Mouse (Mus musculus) forebrain, embryonic 10.5 days (tissue): Measurements from ENCODE around the gene Spryd4. TPM values are rescaled to one million over a fixed set of nuclear protein-coding genes. Genes with fewer than 3 reads are reported as not detected.
"Not testable (repeated sequence)": the region's sequence is repeated elsewhere in the genome, so short reads cannot be mapped to it uniquely, and the experiment has no call there.

Experiments used
- DNase-seq: peaks from one replicate; pipeline ENCODE4 v3.0.0-alpha.2; 2017; ENCODE audit warnings: low spot score; ENCODE audit errors: extremely low spot score
- H3K27ac ChIP-seq: fragments of 300-500 bp; sonication (generic); 2 replicates; pipeline ENCODE4 v1.5.1; 2016; ENCODE audit warnings: mild to moderate bottlenecking
- H3K27me3 ChIP-seq: fragments of 300-500 bp; sonication (generic); 2 replicates; pipeline ENCODE4 v1.6.1; 2016; ENCODE audit warnings: mild to moderate bottlenecking; ENCODE audit not compliant: poor library complexity, severe bottlenecking
- H3K36me3 ChIP-seq: fragments of 300-500 bp; sonication (generic); replicated peaks from 2 replicates; pipeline ENCODE4 v1.6.1; 2016; ENCODE audit warnings: mild to moderate bottlenecking, moderate library complexity
- H3K4me1 ChIP-seq: fragments of 300-500 bp; sonication (generic); 2 replicates; pipeline ENCODE4 v1.6.1; 2016
- H3K4me3 ChIP-seq: fragments of 300-500 bp; sonication (generic); 2 replicates; pipeline ENCODE4 v1.5.1; 2016; ENCODE audit warnings: mild to moderate bottlenecking, moderate library complexity
- H3K9me3 ChIP-seq: fragments of 300-500 bp; sonication (generic); 2 replicates; pipeline ENCODE4 v1.6.1; 2016; ENCODE audit warnings: mild to moderate bottlenecking, moderate library complexity
- WGBS: fragments of 180-500 bp; shearing (Covaris S2); methylation state at CpG from one replicate; pipeline ENCODE4 v1.1.7; 2016; 5-methylcytosine and 5-hydroxymethylcytosine counted together
- polyA plus RNA-seq: library from polyadenylated mRNA; unstranded; fragments of >200 nt; fragmentation: Nextera tagmentation; extraction: Ambion mirVana; gene quantifications from 2 replicates; pipeline ENCODE4 v1.2.1, GENCODE M21; 2016

The Spryd4 gene
- polyA plus RNA-seq = 29.9 and 32.3 TPM in 2 replicates

DNA sequence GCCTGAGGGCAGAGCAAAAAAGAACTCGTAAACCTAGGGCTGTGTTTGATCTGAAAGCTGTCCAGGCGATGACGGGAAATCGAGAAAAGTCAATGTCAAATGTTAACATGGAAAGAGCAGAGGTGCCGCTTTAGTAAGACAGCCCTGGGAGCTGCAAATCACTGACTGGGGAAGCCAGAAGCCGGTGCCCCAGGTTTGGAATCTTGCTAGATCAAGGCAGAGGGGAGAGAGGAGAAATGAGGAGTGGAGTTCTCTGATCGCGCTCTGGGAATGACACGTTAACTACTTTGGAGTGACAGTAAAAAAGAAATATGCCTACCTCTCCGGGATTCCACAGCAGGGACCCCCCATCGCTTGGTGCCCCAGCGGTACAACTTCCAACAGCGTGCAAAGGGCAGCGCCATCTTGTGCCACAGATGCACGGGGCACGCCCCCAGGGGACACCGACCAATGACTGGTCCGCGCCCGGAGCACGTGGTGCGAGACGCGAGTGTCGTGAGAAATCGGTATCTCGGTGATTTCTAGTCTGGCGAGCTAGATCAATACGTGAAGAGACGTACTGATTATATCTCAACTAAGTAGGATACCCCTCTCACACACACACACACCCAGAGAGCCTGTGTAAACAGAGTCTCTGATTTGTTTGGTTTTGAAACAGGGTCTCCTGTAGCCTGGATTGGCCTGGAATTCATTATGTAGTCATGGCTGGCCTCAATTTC lies at the start of gene Spryd4:
Spryd4 (minus strand) TSS at position 418 of the 719 bp plus-strand sequence.
- peaks cover 19% of the 10 kb centered on the region for H3K27me3 ChIP-seq
- peaks cover 24% of the 10 kb centered on the region for H3K4me1 ChIP-seq
- peak within 1 kb of the TSS; percentile 62 for H3K4me3 ChIP-seq
- no peaks in the 10 kb centered on the region for H3K9me3 ChIP-seq
- H3K27ac ChIP-seq = peak within 1 kb of the TSS; percentile 84
- DNase-seq = peak; percentile 92
- under 1% methylated on average over 30 of the region's 30 CpGs for WGBS
- H3K36me3 ChIP-seq = peaks cover 27% of the 10 kb centered on the region

DNA sequence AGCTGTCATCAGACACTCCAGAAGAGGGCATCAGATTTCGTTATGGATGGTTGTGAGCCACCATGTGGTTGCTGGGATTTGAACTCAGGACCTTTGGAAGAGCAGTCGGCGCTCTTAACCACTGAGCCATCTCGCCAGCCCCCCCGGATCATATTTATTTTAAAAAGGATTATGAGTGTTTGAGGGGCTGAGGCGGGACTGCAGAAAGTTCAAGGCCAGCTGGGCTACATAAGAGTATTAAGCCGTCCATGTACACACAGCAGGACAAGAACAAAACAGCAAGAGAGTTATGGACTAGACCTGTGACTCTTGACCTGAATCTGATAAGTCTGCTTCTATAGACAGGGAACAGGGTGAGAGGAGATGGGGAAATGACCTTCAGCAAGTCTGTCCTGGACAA lies 48.8 kb upstream of the Spryd4 start:
- not testable (repeated sequence) for DNase-seq
- WGBS = 89% methylated on average over 7 of the region's 7 CpGs

GRCm38 (mm10) chr10:128259946-128260345 lies 48.3 kb upstream of the Spryd4 start:
- Histone ChIP-seq H3K4me3 (no peak overlapping the region), H3K27me3 (no peaks in the 10 kb centered on the region), H3K27ac (no peak overlapping the region), H3K4me1 (no peaks in the 10 kb centered on the region), H3K36me3 (no peaks in the 10 kb centered on the region), H3K9me3 (no peaks in the 10 kb centered on the region)
- 88% methylated on average over 5 of the region's 5 CpGs for WGBS
- DNase-seq = no peak

More for the DNA sequence above, 48.8 kb upstream of the Spryd4 start:
- H3K27ac ChIP-seq, H3K9me3 ChIP-seq, H3K36me3 ChIP-seq, H3K27me3 ChIP-seq, H3K4me3 ChIP-seq, H3K4me1 ChIP-seq: not testable (repeated sequence)

- Histone ChIP-seq H3K36me3 (peaks cover 10% of the 10 kb centered on the region), H3K27me3 (no peaks in the 10 kb centered on the region), H3K4me1 (no peaks in the 10 kb centered on the region), H3K27ac (no peak overlapping the region), H3K4me3 (no peak overlapping the region), H3K9me3 (no peaks in the 10 kb centered on the region)
- 90% methylated on average over 4 of the region's 4 CpGs for WGBS
- no peak for DNase-seq
Measured at GRCm38 (mm10) chr10:128258953-128259352, 47.3 kb upstream of the Spryd4 start.

DNA sequence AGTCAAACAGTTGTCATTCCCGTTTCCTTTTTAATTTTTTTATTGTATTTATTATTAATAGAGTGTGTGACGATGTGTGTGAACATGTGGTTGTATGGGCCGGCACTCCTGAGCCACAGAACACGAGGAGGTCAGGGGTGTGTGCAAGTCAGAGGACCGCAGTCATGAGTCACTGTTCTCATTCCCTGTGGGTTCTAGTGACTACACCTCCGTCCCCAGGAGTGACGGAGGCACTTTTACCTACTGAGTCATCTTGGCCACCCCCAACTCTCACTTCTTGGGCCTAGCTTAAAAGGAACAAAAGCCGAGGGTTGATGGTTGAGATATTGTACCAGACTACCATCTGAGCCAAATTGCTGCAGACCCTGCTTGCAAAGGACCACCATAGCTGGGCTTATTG lies 44.7 kb upstream of the Spryd4 start:
- whole genome bisulfite sequencing = 93% methylated on average over 8 of the region's 8 CpGs

GRCm38 (mm10) chr10:128255925-128256324 lies 44.3 kb upstream of the Spryd4 start:
- Histone ChIP-seq H3K4me1 (no peaks in the 10 kb centered on the region), H3K4me3 (no peak overlapping the region), H3K27me3 (no peaks in the 10 kb centered on the region), H3K36me3 (peaks cover 37% of the 10 kb centered on the region), H3K9me3 (no peaks in the 10 kb centered on the region), H3K27ac (no peak overlapping the region)
- no peak for DNase-seq
- WGBS = 94% methylated on average over 8 of the region's 8 CpGs

More for the DNA sequence above, 44.7 kb upstream of the Spryd4 start:
- H3K36me3 ChIP-seq = peaks cover 33% of the 10 kb centered on the region
- H3K9me3 ChIP-seq = no peaks in the 10 kb centered on the region
- no peak overlapping the region for H3K4me3 ChIP-seq
- no peak overlapping the region for H3K27ac ChIP-seq
- no peaks in the 10 kb centered on the region for H3K27me3 ChIP-seq
- H3K4me1 ChIP-seq = no peaks in the 10 kb centered on the region
- no peak for DNase-seq

- H3K4me1 ChIP-seq = no peaks in the 10 kb centered on the region
- no peaks in the 10 kb centered on the region for H3K27me3 ChIP-seq
- no peaks in the 10 kb centered on the region for H3K9me3 ChIP-seq
- DNase-seq = no peak
- H3K27ac ChIP-seq = no peak within 1 kb of the TSS
- no peak within 1 kb of the TSS for H3K4me3 ChIP-seq
- WGBS = 89% methylated on average over 4 of the region's 4 CpGs
- H3K36me3 ChIP-seq = peaks cover 59% of the 10 kb centered on the region
Measured at GRCm38 (mm10) chr10:128253677-128254255, 42.2 kb upstream of the Spryd4 start, which contains the start of gene Apon. Apon (plus strand) TSS chr10:128254096.

DNA sequence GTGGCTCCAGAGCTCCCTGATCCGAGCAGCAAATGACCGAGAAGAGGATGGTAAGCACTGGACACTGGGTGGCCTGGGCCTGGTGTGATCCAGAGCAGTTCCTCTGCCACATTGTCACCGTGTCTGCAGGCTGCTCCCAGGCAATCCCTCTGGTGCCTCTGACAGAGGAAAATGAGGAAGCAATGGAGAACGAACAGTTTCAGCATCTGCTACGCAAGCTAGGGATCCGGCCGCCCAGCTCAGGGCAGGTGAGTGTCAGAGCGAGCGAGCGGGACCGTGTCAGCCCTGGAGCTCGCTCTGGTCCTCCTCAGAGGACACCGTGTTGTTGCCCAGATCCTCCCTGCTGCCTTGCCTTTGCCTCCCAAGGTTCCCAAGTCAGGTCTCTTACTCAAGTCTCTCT lies 39.0 kb upstream of the Spryd4 start:
- Histone ChIP-seq H3K4me1 (no peaks in the 10 kb centered on the region), H3K9me3 (no peaks in the 10 kb centered on the region), H3K36me3 (peaks cover 91% of the 10 kb centered on the region), H3K4me3 (no peak overlapping the region), H3K27me3 (no peaks in the 10 kb centered on the region), H3K27ac (no peak overlapping the region)
- no peak for DNase-seq
- WGBS = 96% methylated on average over 13 of the region's 13 CpGs

DNA sequence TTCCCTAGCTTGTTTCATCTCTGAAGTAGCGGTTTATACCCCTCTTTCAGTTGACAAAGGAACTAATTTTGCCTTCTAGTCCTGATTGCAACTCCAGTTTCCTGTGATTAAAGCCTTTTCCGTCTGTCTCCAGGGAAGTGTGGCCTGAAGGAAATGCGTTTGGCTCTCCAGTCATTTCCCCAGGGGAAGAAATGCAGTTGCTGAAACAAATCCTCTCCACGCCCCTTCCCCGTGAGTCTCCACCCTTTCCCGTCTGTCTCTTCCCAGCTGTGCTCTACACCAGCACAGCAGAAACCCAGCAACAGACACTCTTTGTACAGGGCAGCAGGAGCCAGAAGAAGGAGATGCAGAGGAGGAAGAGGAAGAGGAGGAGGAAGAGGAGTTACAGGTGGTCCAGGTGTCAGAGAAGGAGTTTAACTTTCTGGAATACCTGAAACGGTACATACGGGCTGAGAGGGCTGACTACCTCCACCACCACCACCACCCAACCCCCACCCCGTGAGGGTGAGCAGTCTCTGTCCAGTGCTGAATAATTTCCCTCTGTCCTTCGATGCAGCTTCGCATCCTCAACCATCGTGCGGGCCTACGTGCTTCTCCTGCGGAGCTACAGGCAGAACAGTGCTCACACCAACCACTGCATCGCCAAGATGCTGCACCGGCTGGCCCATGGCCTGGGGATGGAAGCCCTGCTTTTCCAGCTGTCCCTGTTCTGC lies 35.6 kb upstream of the Spryd4 start:
- no peak for DNase-seq
- H3K36me3 ChIP-seq = peaks cover 100% of the 10 kb centered on the region
- H3K27me3 ChIP-seq = no peaks in the 10 kb centered on the region
- WGBS = 89% methylated on average over 17 of the region's 17 CpGs
- H3K9me3 ChIP-seq = no peaks in the 10 kb centered on the region
- no peaks in the 10 kb centered on the region for H3K4me1 ChIP-seq
- no peak overlapping the region for H3K4me3 ChIP-seq
- H3K27ac ChIP-seq = no peak overlapping the region

GRCm38 (mm10) chr10:128244121-128244520 lies 32.5 kb upstream of the Spryd4 start:
- H3K4me3 ChIP-seq = no peak overlapping the region
- H3K27me3 ChIP-seq = no peaks in the 10 kb centered on the region
- peaks cover 100% of the 10 kb centered on the region for H3K36me3 ChIP-seq
- no peak overlapping the region for H3K27ac ChIP-seq
- DNase-seq = no peak
- no peaks in the 10 kb centered on the region for H3K4me1 ChIP-seq
- WGBS = 96% methylated on average over 15 of the region's 15 CpGs
- no peaks in the 10 kb centered on the region for H3K9me3 ChIP-seq

DNA sequence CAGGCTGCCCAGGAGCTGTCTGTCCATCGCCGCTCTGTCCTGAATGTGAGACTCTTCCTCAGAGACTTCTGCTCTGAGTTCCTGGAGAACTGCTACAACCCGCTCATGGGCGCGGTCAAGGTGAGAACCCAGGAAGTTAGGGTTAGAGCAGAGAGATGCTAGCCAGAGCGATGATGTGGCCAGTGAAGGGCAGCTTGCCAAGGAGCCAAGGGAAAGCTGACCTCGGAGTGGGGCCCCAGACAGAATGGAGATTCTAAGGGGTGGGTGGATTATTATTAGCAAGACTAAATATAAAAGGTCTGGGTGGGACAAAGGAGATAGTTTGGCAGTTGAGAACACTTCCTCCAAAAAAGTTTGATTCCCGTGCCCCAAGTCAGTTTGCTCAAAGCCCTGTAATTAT lies 31.6 kb upstream of the Spryd4 start:
- Histone ChIP-seq H3K27ac (no peak overlapping the region), H3K4me3 (no peak overlapping the region), H3K9me3 (no peaks in the 10 kb centered on the region), H3K4me1 (peaks cover 1% of the 10 kb centered on the region), H3K36me3 (peaks cover 99% of the 10 kb centered on the region), H3K27me3 (no peaks in the 10 kb centered on the region)
- no peak for DNase-seq
- WGBS = 97% methylated on average over 8 of the region's 8 CpGs

DNA sequence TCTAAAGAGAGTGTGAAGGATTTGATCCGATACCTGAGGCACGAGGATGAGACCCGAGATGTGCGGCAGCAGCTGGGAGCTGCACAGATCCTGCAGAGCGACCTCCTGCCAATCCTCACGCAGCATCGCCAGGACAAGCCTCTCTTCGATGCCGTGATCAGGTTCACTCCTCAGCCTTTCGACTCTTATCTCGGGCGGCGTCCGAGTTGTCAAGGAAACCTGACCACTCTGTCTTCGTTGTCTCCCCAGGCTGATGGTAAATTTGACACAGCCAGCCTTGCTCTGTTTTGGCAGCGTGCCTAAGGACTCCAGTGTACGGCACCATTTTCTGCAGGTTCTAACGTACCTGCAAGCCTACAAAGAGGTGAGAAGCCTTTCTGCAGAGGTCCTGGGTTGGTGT lies 28.5 kb upstream of the Spryd4 start:
- no peak for DNase-seq
- Histone ChIP-seq H3K4me3 (no peak overlapping the region), H3K9me3 (no peaks in the 10 kb centered on the region), H3K4me1 (peaks cover 22% of the 10 kb centered on the region), H3K27me3 (no peaks in the 10 kb centered on the region), H3K36me3 (peaks cover 88% of the 10 kb centered on the region), H3K27ac (no peak overlapping the region)
- WGBS = 90% methylated on average over 18 of the region's 18 CpGs

- Histone ChIP-seq H3K9me3 (no peaks in the 10 kb centered on the region), H3K4me1 (peaks cover 31% of the 10 kb centered on the region), H3K27me3 (no peaks in the 10 kb centered on the region), H3K4me3 (no peak overlapping the region), H3K27ac (no peak overlapping the region), H3K36me3 (peaks cover 87% of the 10 kb centered on the region)
- DNase-seq = no peak
- WGBS = 95% methylated on average over 4 of the region's 4 CpGs
Measured at GRCm38 (mm10) chr10:128239140-128239539, 27.5 kb upstream of the Spryd4 start.
